Mouse (Mus musculus) left cerebral cortex, postnatal 4 days (tissue): ENCODE measurements around the gene Dus1l. TPM values are rescaled to one million over a fixed set of nuclear protein-coding genes. Genes with fewer than 3 reads are reported as not detected.
"Not testable (repeated sequence)": the region's sequence is repeated elsewhere in the genome, so short reads cannot be mapped to it uniquely, and the experiment has no call there.

Source experiments
- DNase-seq: peaks from one replicate; pipeline ENCODE4 v3.0.0-alpha.2; 2022
- intact Hi-C: fragments of 180-260 bp; cut with DNase I; formaldehyde crosslinking; loops from one replicate; pipeline ENCODE4 v1.15.1; 2025
- total RNA-seq, 2 experiments: library from RNA; stranded (reverse); gene quantifications; 2 replicates each; pipeline ENCODE4 v1.2.3; 2021

The Dus1l gene
- total RNA-seq, 2 experiments from 2014 or later, result 40.2 to 45.5 TPM

- intact Hi-C loops, result no loop called here
- DNase-seq, result no peak
Measured at GRCm38 (mm10) chr11:120820546-120820945, 24.3 kb upstream of the Dus1l start.

- intact Hi-C loops, result no loop called here
- no peak for DNase-seq
Measured at GRCm38 (mm10) chr11:120819556-120819955, 23.4 kb upstream of the Dus1l start.

GRCm38 (mm10) chr11:120818251-120818650 is 22.0 kb upstream of the Dus1l start:
- intact Hi-C loops, result no loop called here
- no peak for DNase-seq

DNA sequence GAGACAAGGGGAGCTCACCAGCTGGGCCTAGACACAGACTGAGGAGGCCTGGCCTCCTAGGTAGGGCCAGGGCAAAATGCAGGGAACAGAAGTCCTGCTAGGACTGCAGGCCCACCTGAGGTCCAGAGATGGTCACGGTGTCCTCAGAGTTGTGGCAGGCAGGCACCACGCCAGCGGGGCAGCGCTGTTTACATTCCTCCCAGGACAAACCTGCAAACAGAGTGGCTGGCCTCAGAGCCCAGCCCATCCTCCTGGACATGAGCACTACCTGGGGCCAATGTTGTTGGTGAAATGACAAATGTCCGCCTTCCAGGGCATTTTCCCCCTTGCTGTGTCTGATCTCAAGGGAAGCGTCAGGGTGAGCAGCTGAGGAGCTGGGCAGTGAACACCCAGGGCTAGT is 21.2 kb upstream of the Dus1l start:
- intact Hi-C loops, result no loop called here
- no peak for DNase-seq

DNA sequence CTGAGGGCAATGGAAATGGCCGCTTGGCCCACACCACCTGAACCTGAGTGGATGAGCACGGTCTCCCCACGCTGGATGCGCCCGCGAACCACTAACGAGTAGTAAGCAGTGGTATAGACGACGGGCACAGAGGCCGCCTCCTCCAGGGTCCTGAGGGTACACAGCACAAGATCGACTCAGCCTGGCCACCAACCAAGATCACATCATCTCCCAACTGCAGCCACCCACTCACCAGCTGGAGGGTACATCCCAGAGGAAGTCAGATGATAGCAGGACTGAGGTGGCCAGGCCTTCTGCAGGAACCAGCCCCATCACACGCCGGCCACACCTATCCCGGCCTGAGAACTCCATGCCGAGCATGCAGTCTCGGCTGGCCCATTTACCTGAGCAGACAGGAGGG is 15.9 kb upstream of the Dus1l start:
- no peak for DNase-seq

GRCm38 (mm10) chr11:120808010-120808409 is 11.8 kb upstream of the Dus1l start:
- DNase-seq, result no peak
- intact Hi-C loops, result no loop called here

More for the DNA sequence above, 15.9 kb upstream of the Dus1l start:
- intact Hi-C loops, result no loop called here

DNA sequence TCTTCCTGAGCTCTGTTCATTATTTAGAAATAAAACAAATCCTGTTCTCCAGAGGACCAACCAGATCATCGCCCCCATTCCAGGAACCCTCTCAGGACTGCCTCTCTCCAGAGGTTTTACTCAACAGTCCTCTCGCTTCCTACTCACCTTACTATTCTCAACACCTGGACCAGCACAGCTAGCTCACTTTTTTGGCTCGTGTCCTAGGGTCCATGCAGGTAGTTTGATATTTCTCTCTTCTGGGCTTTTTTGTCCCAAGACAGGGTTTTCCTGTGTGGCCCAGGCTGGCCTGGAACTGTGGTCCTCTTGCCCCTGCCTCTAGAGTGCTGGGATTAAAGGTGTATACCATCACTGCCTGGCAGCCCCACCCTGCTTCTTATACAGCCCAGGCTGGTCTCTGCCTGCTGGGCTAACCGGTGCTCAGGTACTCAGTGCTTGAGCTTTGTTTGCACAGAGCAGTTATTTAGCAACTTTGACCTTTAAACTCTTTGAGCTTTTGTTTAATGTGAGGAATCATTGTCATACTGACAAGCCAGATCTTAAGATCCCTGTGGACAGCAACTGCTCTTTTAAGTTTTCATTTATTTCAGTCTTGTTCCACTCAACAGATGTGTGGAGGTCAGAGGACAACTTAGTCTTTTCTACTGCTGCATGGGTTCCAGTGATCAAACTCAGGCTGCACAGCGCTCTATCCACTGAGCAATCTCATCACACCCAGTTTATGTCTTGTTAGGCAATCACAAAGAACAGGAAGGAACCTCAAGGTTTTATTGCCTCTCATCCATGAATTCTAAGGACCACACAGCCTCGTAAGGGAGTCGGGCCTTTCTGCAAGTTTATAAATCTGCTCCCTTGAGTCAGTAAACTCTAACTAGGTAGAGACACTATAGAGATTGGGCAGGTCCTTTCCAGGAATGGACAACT is 9.4 kb upstream of the Dus1l start:
- intact Hi-C loops, result no loop called here
- DNase-seq, result no peak

GRCm38 (mm10) chr11:120804769-120805168 is 8.6 kb upstream of the Dus1l start:
- intact Hi-C loops, result no loop called here
- no peak for DNase-seq

GRCm38 (mm10) chr11:120804274-120804673 is 8.1 kb upstream of the Dus1l start:
- intact Hi-C loops, result no loop called here
- no peak for DNase-seq

- peak; percentile 90 for DNase-seq
Measured at GRCm38 (mm10) chr11:120800061-120800904, 4.1 kb upstream of the Dus1l start.

GRCm38 (mm10) chr11:120799316-120799890 is 3.2 kb upstream of the Dus1l start:
- DNase-seq, result no peak

More at GRCm38 (mm10) chr11:120800061-120800904, 4.1 kb upstream of the Dus1l start:
- intact Hi-C loops, result no loop called here

GRCm38 (mm10) chr11:120798244-120798643 is 2.0 kb upstream of the Dus1l start:
- DNase-seq, result no peak
- intact Hi-C loops, result no loop called here

More at GRCm38 (mm10) chr11:120799316-120799890, 3.2 kb upstream of the Dus1l start:
- intact Hi-C loops, result no loop called here

GRCm38 (mm10) chr11:120796614-120796946 is 377 bp upstream of the Dus1l start:
- no peak for DNase-seq
- intact Hi-C loops, result no loop called here

GRCm38 (mm10) chr11:120792652-120793051 is 3.6 kb downstream of the Dus1l start:
- intact Hi-C loops, result no loop called here
- DNase-seq, result no peak

GRCm38 (mm10) chr11:120789810-120790209 is 6.4 kb downstream of the Dus1l start:
- intact Hi-C loops, result loop anchor here (10.0 kb wide), 1 partner anchor 175 kb away; the partner anchor contains the start of gene Pcyt2

DNA sequence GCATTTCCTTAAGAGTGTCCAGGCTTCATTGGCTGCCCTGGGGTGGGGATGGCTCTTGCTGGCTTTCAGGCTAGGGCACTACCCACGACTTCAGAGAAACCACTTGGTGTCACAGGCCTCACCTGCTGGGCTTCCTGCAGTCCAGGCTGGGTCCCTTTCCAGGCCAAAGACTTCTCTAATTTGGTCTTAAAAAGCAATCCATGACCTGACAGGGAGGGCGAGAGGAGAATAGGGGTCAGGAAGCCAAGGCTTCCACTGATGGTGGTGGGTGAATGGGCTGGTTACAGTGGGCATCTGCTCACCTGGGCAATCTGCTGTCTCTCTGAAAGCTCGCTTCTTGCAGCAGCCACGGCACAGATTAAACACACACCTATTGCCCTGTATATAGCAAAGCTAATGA is 6.8 kb downstream of the Dus1l start:
- DNase-seq, result no peak

More at GRCm38 (mm10) chr11:120789810-120790209, 6.4 kb downstream of the Dus1l start:
- no peak for DNase-seq

DNA sequence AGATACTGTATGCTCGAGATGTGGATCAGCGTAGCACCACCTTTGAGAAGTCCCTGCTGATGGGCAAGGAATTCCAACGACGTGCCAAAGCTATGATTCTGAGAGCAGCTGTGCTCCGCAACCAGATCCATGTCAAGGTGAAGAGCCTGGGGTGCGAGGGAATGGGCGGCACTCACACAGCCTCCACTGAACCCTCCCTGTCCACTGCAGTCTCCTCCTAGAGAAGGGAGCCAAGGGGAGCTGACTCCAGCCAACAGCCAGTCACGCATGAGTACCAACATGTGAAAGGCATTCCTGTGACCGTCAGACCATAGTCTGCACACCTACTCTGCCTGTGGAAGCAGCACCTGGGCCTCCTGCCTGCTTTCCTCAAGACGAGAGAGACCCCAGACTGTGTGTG is 7.7 kb downstream of the Dus1l start:
- intact Hi-C loops, result loop anchor here (10.0 kb wide), 1 partner anchor 174 kb away; the partner anchor contains the start of gene Pcyt2
- DNase-seq, result not testable (repeated sequence)

More for the DNA sequence above, 6.8 kb downstream of the Dus1l start:
- intact Hi-C loops, result loop anchor here (10.0 kb wide), 1 partner anchor 175 kb away; the partner anchor contains the start of gene Pcyt2

DNA sequence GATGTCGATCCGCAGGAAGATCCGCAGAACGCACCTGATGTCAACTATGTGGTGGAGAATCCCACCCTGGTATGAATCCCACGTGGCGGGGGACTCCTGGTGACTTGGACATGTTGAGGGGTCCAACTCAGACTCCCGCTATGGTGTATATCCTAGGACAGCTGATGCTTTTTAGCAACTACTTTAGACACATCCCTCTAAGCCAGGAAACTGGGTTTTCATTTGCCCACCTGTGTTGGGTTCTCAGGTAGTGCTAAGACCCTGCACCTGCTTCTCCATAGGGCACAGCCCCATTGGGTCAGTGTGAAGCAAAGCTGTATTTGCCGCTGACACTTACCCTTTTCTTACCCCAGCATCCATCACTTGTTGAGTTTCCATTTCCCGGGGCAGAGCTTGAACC is 11.1 kb downstream of the Dus1l start:
- intact Hi-C loops, result loop anchor here (10.0 kb wide), 1 partner anchor 170 kb away; the partner anchor contains the start of gene Pcyt2
- DNase-seq, result no peak

GRCm38 (mm10) chr11:120784064-120784791 is 12.0 kb downstream of the Dus1l start, which contains the start of the genes Rfng and Gps1:
TSS of gene Rfng (minus strand) at chr11:120784207.
TSS of gene Gps1 (plus strand) at chr11:120784272.
- DNase-seq, result peak; percentile 80
- intact Hi-C loops, result loop anchor here (10.0 kb wide), 1 partner anchor 169 kb away; the partner anchor contains the start of gene Pcyt2
